Mouse (Mus musculus): ENCODE results near the gene Rhov. TPM values are rescaled to one million over a fixed set of nuclear protein-coding genes. Genes with fewer than 3 reads are reported as not detected.
A peak's percentile ranks its signal among the peaks of the same experiment; 100 is the strongest.

Gene Rhov
- polyA plus RNA-seq, 1 experiment from 2014 or later: 0.90 TPM

DNA sequence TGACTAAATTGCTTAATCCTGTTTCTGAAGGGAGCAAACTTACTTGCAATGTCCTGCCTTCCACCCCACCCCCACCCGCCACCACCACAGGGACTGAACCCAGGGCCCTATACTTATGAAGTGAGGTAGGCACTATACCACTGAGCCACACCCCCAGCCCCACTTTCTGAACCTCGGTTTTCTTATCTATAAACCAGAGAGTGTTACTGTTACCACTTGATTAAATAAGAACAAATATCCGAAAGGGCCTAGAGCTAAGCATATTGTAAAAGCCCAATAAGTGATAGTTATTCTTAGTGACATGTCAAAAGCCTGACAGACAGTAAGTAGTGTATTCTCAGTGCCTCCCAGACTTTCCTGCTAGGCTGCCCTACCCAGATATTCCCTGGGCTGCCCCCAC lies 33.3 kb upstream of the Rhov start:
- Histone ChIP-seq H3K27me3 (ENCODE audit: control insufficient read depth, insufficient read depth, low read length) (no peaks in the 10 kb centered on the region), H3K4me3 (ENCODE audit: low read depth, low read length) (no peak overlapping the region), H3K27ac (ENCODE audit: low read depth, low read length) (no peak overlapping the region), H3K4me2 (ENCODE audit: low read depth, low read length, severe bottlenecking) (no peak overlapping the region), H3K9me3 (ENCODE audit: control insufficient read depth, low read length) (no peaks in the 10 kb centered on the region), H3K4me1 (replicated peaks; ENCODE audit: control insufficient read depth, insufficient read depth, low read length) (peaks cover 11% of the 10 kb centered on the region; the same call in 1 of the 2 replicates), H3K36me3 (ENCODE audit: control insufficient read depth, insufficient read depth, low read length) (no peaks in the 10 kb centered on the region), H3K9ac (ENCODE audit: low read length) (no peak overlapping the region)
- DNase-seq (ENCODE audit: low spot score) (no peak), ATAC-seq (replicated peaks; ENCODE audit: low FRiP score) (no peak)
- WGBS: 51% methylated on average over 3 of the region's 3 CpGs

DNA sequence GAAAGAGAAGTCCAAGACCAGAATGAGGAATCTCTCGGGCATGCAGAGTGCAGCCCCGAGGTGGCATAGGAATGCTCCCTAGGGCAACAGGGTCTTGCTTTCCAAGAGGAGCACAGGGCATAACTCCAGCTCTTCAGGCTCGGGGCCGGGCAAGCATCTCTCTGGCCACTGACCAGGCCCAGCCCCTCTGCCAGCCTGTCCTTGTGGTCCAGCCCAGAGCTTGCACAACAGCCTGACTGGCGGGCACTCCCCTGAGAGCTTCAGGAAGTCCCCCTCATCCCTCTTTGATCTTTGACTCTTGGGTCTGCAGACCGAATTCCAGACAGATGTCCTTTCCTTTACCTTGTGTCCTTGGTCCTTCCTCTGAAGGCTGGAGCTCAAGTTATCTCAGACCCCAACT lies 31.8 kb upstream of the Rhov start:
- Histone ChIP-seq H3K36me3 (ENCODE audit: control insufficient read depth, insufficient read depth, low read length) (no peaks in the 10 kb centered on the region), H3K4me2 (ENCODE audit: low read depth, low read length, severe bottlenecking) (no peak overlapping the region), H3K9me3 (ENCODE audit: control insufficient read depth, low read length) (no peaks in the 10 kb centered on the region), H3K4me1 (replicated peaks; ENCODE audit: control insufficient read depth, insufficient read depth, low read length) (peaks cover 11% of the 10 kb centered on the region; the same call in 1 of the 2 replicates), H3K27me3 (ENCODE audit: control insufficient read depth, insufficient read depth, low read length) (no peaks in the 10 kb centered on the region), H3K27ac (ENCODE audit: low read depth, low read length) (no peak overlapping the region), H3K9ac (ENCODE audit: low read length) (no peak overlapping the region), H3K4me3 (ENCODE audit: low read depth, low read length) (no peak overlapping the region)
- 74% methylated on average over 6 of the region's 6 CpGs for WGBS
- ATAC-seq (replicated peaks; ENCODE audit: low FRiP score): no peak
- no peak for DNase-seq (ENCODE audit: low spot score)

DNA sequence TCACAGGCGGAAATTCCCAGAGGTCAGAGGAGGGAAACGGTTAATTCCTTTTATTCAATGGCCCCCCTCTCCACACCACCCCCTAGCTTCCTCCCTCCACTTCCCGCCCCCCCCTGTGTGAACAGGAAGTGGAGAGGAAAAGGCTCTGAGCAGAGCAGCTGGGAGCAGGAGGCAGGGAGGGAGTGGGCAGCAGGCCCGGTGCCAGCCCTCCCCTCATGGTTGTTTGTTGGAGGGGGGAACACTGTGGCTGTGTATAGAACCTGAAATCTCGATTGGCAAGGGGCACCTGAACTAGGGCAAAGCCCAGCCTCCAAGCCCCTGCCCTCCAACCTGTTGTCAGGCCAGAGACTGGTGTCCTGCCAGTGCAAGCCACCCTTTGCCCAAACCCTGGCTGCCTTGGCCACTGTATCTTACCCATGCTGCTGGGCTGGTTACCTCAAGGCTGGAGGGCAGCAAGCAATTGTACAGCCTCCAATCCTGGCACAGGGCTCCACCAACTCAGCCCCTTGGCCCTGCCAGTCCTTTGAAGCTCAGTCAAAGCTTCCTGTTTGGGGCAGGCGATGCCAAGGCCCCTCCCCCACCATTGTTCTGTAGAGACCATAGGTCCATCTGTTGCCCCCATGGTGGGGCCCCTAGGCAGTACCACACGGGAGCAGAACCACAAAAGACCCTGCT lies 29.9 kb upstream of the Rhov start:
- Histone ChIP-seq H3K36me3 (ENCODE audit: control insufficient read depth, insufficient read depth, low read length) (peaks cover 4% of the 10 kb centered on the region; the same call in 1 of the 2 replicates), H3K27ac (ENCODE audit: low read depth, low read length) (no peak overlapping the region), H3K27me3 (ENCODE audit: control insufficient read depth, insufficient read depth, low read length) (no peaks in the 10 kb centered on the region), H3K4me1 (replicated peaks; ENCODE audit: control insufficient read depth, insufficient read depth, low read length) (peaks cover 11% of the 10 kb centered on the region; the same call in 1 of the 2 replicates), H3K9ac (ENCODE audit: low read length) (no peak overlapping the region), H3K9me3 (ENCODE audit: control insufficient read depth, low read length) (no peaks in the 10 kb centered on the region), H3K4me2 (ENCODE audit: low read depth, low read length, severe bottlenecking) (no peak overlapping the region), H3K4me3 (ENCODE audit: low read depth, low read length) (no peak overlapping the region)
- no peak for DNase-seq (ENCODE audit: low spot score)
- peak; percentile 25 for ATAC-seq (replicated peaks; ENCODE audit: low FRiP score)
- WGBS: 40% methylated on average over 6 of the region's 7 CpGs

DNA sequence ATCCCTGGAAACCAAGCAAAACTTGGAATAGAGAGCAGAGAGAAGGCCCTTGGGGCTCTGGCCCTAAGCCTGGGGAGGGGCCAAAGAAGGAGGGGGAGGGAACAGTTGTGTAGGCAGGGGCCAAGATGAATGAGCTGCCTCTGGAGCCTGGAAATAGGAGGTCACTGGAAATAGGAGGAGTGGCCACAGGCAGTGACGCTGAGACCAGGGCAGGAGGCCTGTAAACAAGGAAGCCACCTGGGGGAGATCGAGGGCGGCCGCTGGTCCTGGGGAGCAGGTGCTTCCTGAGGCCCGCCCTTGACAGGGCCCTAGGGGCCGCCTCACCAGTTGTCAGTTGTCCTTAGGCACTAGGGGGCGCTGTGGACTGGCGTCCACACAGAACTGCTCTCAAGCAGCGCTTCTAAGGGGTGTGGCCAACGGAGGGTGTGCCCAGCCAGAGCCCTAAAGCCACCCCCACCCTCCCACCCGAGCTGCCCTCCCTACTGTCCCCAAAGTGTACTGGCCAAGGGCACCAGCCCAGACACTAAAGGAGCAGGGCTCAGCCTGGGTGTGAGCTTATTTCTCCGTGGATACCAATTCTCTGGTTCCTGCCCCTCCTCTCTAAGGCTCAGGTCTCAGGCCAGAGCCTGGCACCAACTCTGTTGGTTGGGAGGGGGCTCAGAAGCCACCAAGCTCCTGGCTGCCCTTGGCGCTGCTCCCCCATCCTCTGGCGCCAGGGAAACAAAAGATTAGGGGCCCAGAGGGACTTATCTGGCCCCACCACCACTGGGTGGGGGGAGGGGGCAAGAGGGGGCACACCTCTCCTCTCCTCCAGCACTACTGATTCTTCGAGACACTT lies 29.1 kb upstream of the Rhov start:
- Histone ChIP-seq H3K27ac (ENCODE audit: low read depth, low read length) (no peak overlapping the region), H3K9me3 (ENCODE audit: control insufficient read depth, low read length) (no peaks in the 10 kb centered on the region), H3K9ac (ENCODE audit: low read length) (0 out of 2 replicates have a peak overlapping the region, but pooled peaks have one; percentile 10), H3K4me2 (ENCODE audit: low read depth, low read length, severe bottlenecking) (0 out of 2 replicates have a peak overlapping the region, but pooled peaks have one; percentile 9), H3K27me3 (ENCODE audit: control insufficient read depth, insufficient read depth, low read length) (no peaks in the 10 kb centered on the region), H3K4me3 (ENCODE audit: low read depth, low read length) (no peak overlapping the region), H3K4me1 (replicated peaks; ENCODE audit: control insufficient read depth, insufficient read depth, low read length) (peaks cover 11% of the 10 kb centered on the region; the same call in 1 of the 2 replicates), H3K36me3 (ENCODE audit: control insufficient read depth, insufficient read depth, low read length) (peaks cover 4% of the 10 kb centered on the region; the same call in 1 of the 2 replicates)
- 5% methylated on average over 15 of the region's 15 CpGs for WGBS
- DNase-seq (ENCODE audit: low spot score) (peak; percentile 90), ATAC-seq (replicated peaks; ENCODE audit: low FRiP score) (peak; percentile 75)

DNA sequence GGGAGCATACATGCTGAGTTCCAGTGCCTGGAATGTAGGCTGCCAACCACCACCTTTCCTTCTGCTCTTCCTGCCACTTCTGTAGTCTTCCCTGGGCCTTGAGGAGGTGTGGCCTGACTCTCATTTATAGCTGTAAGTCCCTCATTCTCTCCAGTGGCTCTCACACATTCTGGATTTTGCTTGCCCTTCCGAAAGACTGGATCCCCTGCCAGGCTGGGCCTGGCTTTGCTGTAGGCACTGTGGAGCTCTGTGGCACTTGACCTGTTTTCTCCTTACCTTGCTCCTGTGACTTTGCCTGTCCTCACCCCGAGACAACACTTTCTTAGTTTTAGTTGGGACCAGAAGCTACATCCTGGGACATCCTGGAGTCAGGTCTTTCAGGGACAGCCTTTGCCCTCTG lies 27.8 kb upstream of the Rhov start:
- Histone ChIP-seq H3K4me3 (ENCODE audit: low read depth, low read length) (no peak overlapping the region), H3K4me1 (replicated peaks; ENCODE audit: control insufficient read depth, insufficient read depth, low read length) (peaks cover 11% of the 10 kb centered on the region; the same call in 1 of the 2 replicates), H3K27ac (ENCODE audit: low read depth, low read length) (no peak overlapping the region), H3K4me2 (ENCODE audit: low read depth, low read length, severe bottlenecking) (no peak overlapping the region), H3K27me3 (ENCODE audit: control insufficient read depth, insufficient read depth, low read length) (no peaks in the 10 kb centered on the region), H3K9ac (ENCODE audit: low read length) (no peak overlapping the region), H3K36me3 (ENCODE audit: control insufficient read depth, insufficient read depth, low read length) (peaks cover 10% of the 10 kb centered on the region; the same call in 1 of the 2 replicates), H3K9me3 (ENCODE audit: control insufficient read depth, low read length) (no peaks in the 10 kb centered on the region)
- WGBS: 87% methylated on average over 2 of the region's 2 CpGs
- no peak for ATAC-seq (replicated peaks; ENCODE audit: low FRiP score)
- DNase-seq (ENCODE audit: low spot score): no peak

DNA sequence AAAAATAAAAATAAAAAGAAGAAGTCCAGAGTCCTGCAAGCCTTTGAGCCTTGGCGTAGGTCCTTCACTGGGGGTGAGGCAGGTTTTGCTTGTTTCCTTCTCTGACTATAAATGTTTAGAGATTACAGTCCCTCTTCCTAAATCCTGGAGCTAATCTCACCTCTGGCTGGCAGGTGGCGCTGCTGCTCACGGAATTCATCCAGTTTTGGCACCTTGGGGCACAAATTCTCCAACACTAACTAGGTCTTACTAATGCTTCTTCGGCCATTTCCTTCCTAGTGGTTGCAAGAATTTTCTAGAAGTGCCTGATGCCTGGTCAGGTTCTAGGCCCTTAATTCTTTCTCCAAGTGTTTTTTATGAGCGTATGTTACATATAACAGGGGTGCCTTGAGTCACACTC lies 27.3 kb upstream of the Rhov start:
- peaks cover 11% of the 10 kb centered on the region; the same call in 1 of the 2 replicates for H3K4me1 ChIP-seq (replicated peaks; ENCODE audit: control insufficient read depth, insufficient read depth, low read length)
- H3K36me3 ChIP-seq (ENCODE audit: control insufficient read depth, insufficient read depth, low read length): peaks cover 13% of the 10 kb centered on the region; the same call in 1 of the 2 replicates
- no peak overlapping the region for H3K9ac ChIP-seq (ENCODE audit: low read length)
- H3K4me2 ChIP-seq (ENCODE audit: low read depth, low read length, severe bottlenecking): no peak overlapping the region
- no peaks in the 10 kb centered on the region for H3K27me3 ChIP-seq (ENCODE audit: control insufficient read depth, insufficient read depth, low read length)
- H3K27ac ChIP-seq (ENCODE audit: low read depth, low read length): no peak overlapping the region
- ATAC-seq (replicated peaks; ENCODE audit: low FRiP score) (no peak), DNase-seq (ENCODE audit: low spot score) (peak; percentile 74)
- H3K4me3 ChIP-seq (ENCODE audit: low read depth, low read length): no peak overlapping the region
- 53% methylated on average over 5 of the region's 5 CpGs for WGBS
- H3K9me3 ChIP-seq (ENCODE audit: control insufficient read depth, low read length): no peaks in the 10 kb centered on the region

DNA sequence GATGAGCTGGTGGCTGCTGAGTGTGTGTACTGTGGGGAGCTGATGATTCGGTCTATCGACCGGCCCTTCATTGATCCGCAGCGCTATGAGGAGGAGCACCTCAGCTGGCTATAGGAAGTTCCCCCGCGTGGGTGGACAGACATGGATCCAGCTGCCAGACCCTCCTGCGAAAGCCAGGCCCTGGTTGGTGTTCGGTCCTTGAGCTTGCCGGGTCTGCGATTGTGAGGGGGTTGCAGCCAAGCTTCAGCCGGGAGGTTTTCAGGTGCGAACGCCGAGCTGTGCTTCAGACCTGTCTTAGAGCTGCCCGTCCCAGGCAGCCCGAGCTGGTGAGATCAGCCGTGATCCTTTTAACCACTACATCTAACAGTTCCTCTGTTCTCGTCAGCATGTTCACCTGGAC lies 26.4 kb upstream of the Rhov start:
- no peak for ATAC-seq (replicated peaks; ENCODE audit: low FRiP score)
- no peaks in the 10 kb centered on the region for H3K9me3 ChIP-seq (ENCODE audit: control insufficient read depth, low read length)
- no peak overlapping the region for H3K4me3 ChIP-seq (ENCODE audit: low read depth, low read length)
- H3K27me3 ChIP-seq (ENCODE audit: control insufficient read depth, insufficient read depth, low read length): no peaks in the 10 kb centered on the region
- no peak overlapping the region for H3K4me2 ChIP-seq (ENCODE audit: low read depth, low read length, severe bottlenecking)
- H3K36me3 ChIP-seq (ENCODE audit: control insufficient read depth, insufficient read depth, low read length): peaks cover 13% of the 10 kb centered on the region; the same call in 1 of the 2 replicates
- no peak overlapping the region for H3K9ac ChIP-seq (ENCODE audit: low read length)
- 95% methylated on average over 19 of the region's 19 CpGs for WGBS
- DNase-seq (ENCODE audit: low spot score): no peak
- no peak overlapping the region for H3K27ac ChIP-seq (ENCODE audit: low read depth, low read length)
- peaks cover 11% of the 10 kb centered on the region; the same call in 1 of the 2 replicates for H3K4me1 ChIP-seq (replicated peaks; ENCODE audit: control insufficient read depth, insufficient read depth, low read length)

DNA sequence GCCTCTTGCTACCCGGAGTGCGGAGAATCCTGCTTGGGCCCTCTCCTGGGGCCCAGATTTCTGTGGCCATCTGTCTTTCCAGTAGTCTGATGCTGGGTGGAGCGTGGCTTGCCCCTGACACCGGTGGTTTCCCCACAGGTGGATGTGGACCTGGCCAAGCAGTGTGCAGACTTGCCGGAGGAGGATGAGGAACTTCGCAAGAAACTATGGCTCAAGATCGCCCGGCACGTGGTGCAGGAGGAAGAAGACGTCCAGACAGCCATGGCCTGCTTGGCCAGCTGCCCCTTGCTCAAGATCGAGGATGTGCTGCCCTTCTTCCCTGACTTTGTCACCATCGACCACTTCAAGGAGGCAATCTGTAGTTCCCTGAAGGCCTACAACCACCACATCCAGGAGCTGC lies 25.7 kb upstream of the Rhov start:
- no peak overlapping the region for H3K4me2 ChIP-seq (ENCODE audit: low read depth, low read length, severe bottlenecking)
- H3K36me3 ChIP-seq (ENCODE audit: control insufficient read depth, insufficient read depth, low read length): peaks cover 13% of the 10 kb centered on the region; the same call in 1 of the 2 replicates
- ATAC-seq (replicated peaks; ENCODE audit: low FRiP score) (no peak), DNase-seq (ENCODE audit: low spot score) (no peak)
- H3K4me3 ChIP-seq (ENCODE audit: low read depth, low read length): no peak overlapping the region
- H3K9ac ChIP-seq (ENCODE audit: low read length): no peak overlapping the region
- 92% methylated on average over 12 of the region's 12 CpGs for WGBS
- no peaks in the 10 kb centered on the region for H3K9me3 ChIP-seq (ENCODE audit: control insufficient read depth, low read length)
- no peaks in the 10 kb centered on the region for H3K27me3 ChIP-seq (ENCODE audit: control insufficient read depth, insufficient read depth, low read length)
- peaks cover 11% of the 10 kb centered on the region; the same call in 1 of the 2 replicates for H3K4me1 ChIP-seq (replicated peaks; ENCODE audit: control insufficient read depth, insufficient read depth, low read length)
- no peak overlapping the region for H3K27ac ChIP-seq (ENCODE audit: low read depth, low read length)

Measured in forebrain, embryonic 11.5 days (tissue).